Comparison of ENCODE assay signal across 13 mouse cellular contexts in genomic region chr13:89428272-89429071, GRCm38 (mm10).
DNase-seq lines count a peak whose midpoint lies in the region; ATAC-seq and TF ChIP-seq lines count a peak whose summit lies in the region.
"Had no signal": no experiment of that assay in that cellular context is flagged by ENCODE, and none has a peak within 500 bp of the region (broad histone marks: within the 10 kb centered on the region; RNA-seq: fewer than 3 reads in every experiment).

No protein-coding gene starts in this region.

- no peak for TF ChIP-seq POLR2A in brain, embryonic 14.5 days (IDR thresholded peaks at IDR 0.05; ENCODE audit: borderline replicate concordance, extremely low read depth, insufficient read depth, insufficient read length, poor library complexity, severe bottlenecking)
- no peak for TF ChIP-seq POLR2A in lung, adult 2 months (IDR thresholded peaks at IDR 0.05; ENCODE audit: borderline replicate concordance, extremely low read depth, low read depth, low read length)

- no peaks in the 10 kb centered on the region for H3K4me1 ChIP-seq in midbrain, embryonic 16.5 days (ENCODE audit: control insufficient read depth, insufficient read depth, low read length)
- no peaks in the 10 kb centered on the region; the same call in 1 of the 2 replicates for H3K4me1 ChIP-seq in lung, adult 2 months (ENCODE audit: control insufficient read depth, insufficient read depth, low read length)
- peaks cover 9% of the 10 kb centered on the region for H3K4me1 ChIP-seq in hindbrain, embryonic 10.5 days (replicated peaks)
- H3K4me1 ChIP-seq: liver, embryonic 15.5 days had no signal

- no peak for TF ChIP-seq CTCF in brain, embryonic 14.5 days (IDR thresholded peaks at IDR 0.05; ENCODE audit: borderline replicate concordance, extremely low read depth, insufficient read depth, insufficient read length)
- TF ChIP-seq CTCF in lung, adult 2 months (IDR thresholded peaks at IDR 0.05; ENCODE audit: insufficient read depth, low read length), result no peak

- H3K36me3 ChIP-seq in midbrain, embryonic 16.5 days (ENCODE audit: control insufficient read depth, insufficient read depth, low read length), result no peaks in the 10 kb centered on the region
- no peaks in the 10 kb centered on the region for H3K36me3 ChIP-seq in hindbrain, embryonic 10.5 days
- H3K36me3 ChIP-seq: hindbrain, embryonic 13.5 days; liver, embryonic 15.5 days had no signal

- no peaks in the 10 kb centered on the region for H3K27me3 ChIP-seq in midbrain, embryonic 16.5 days (ENCODE audit: control insufficient read depth, insufficient read depth, low read depth, low read length)
- H3K27me3 ChIP-seq in hindbrain, embryonic 10.5 days (ENCODE audit: insufficient read depth, poor library complexity, severe bottlenecking), result no peaks in the 10 kb centered on the region
- H3K27me3 ChIP-seq: hindbrain, embryonic 13.5 days; liver, embryonic 15.5 days had no signal

- no peak overlapping the region for H3K27ac ChIP-seq in midbrain, embryonic 16.5 days (ENCODE audit: low read length)
- H3K27ac ChIP-seq in hindbrain, embryonic 10.5 days, result no peak overlapping the region
- H3K27ac ChIP-seq: heart, adult 2 months; hindbrain, embryonic 13.5 days; liver, embryonic 15.5 days had no signal

- no peak overlapping the region for H3K4me3 ChIP-seq in midbrain, embryonic 16.5 days (ENCODE audit: low read depth, low read length)
- no peak overlapping the region for H3K4me3 ChIP-seq in lung, adult 2 months (replicated peaks; ENCODE audit: extremely low read depth, low read depth, low read length)
- no peak overlapping the region for H3K4me3 ChIP-seq in hindbrain, embryonic 10.5 days
- H3K4me3 ChIP-seq: heart, adult 2 months; hindbrain, embryonic 13.5 days; liver, embryonic 15.5 days had no signal

- ATAC-seq in midbrain, embryonic 16.5 days, result peak; percentile 72; the same call in 1 of the 2 replicates

- H3K9ac ChIP-seq in midbrain, embryonic 16.5 days (ENCODE audit: low read depth, low read length), result no peak overlapping the region
- H3K9ac ChIP-seq: hindbrain, embryonic 13.5 days; liver, embryonic 15.5 days had no signal

- peak; percentile 1 for DNase-seq in 3134 (ENCODE audit: extremely low read depth, insufficient read length, low spot score)
- peak; percentile 56 for DNase-seq in brain, embryonic 14.5 days (ENCODE audit: low read depth)
- DNase-seq in induced T-regulatory cell, adult 2 months (ENCODE audit: low read depth), result peak; percentile 34
- DNase-seq in lung, adult 2 months, result no peak
- no peak for DNase-seq in yolk sac, embryonic 10.5 days (ENCODE audit: low spot score)
- no peak for DNase-seq in hindbrain, embryonic 10.5 days (ENCODE audit: low spot score)
- DNase-seq in right cerebral cortex, postnatal 36 days (ENCODE audit: low spot score in 2 of 2), result no peak
- DNase-seq: cerebellum, adult 2 months; heart, adult 2 months; layer of hippocampus, postnatal 36 days had no signal

- H3K4me2 ChIP-seq in midbrain, embryonic 16.5 days (ENCODE audit: low read length), result no peak overlapping the region
- H3K4me2 ChIP-seq: hindbrain, embryonic 13.5 days; liver, embryonic 15.5 days had no signal

- no peaks in the 10 kb centered on the region for H3K9me3 ChIP-seq in midbrain, embryonic 16.5 days (replicated peaks; ENCODE audit: control insufficient read depth, low read length, poor library complexity, severe bottlenecking)
- no peaks in the 10 kb centered on the region for H3K9me3 ChIP-seq in hindbrain, embryonic 10.5 days
- H3K9me3 ChIP-seq: hindbrain, embryonic 13.5 days; liver, embryonic 15.5 days had no signal

- 19% methylated on average over 12 of the region's 12 CpGs for WGBS in midbrain, embryonic 16.5 days
- 58% methylated on average over 12 of the region's 12 CpGs for WGBS in lung, adult 2 months
- 33% methylated on average over 12 of the region's 12 CpGs for WGBS in hindbrain, embryonic 10.5 days

Comparison
In these comparisons a context has a peak if more than half of its experiments do, and no peak if none do; other contexts are left out.
1. DNase-seq: peak in 3134 (single experiment), brain, embryonic 14.5 days (single experiment) and induced T-regulatory cell, adult 2 months (single experiment); none in lung, adult 2 months (single experiment), yolk sac, embryonic 10.5 days (single experiment), hindbrain, embryonic 10.5 days (single experiment) and right cerebral cortex, postnatal 36 days (0 of 2).